Mouse (Mus musculus) hematopoietic stem cell, adult 5-6 weeks (primary cell): ENCODE results near the gene C2cd4a. TPM values are rescaled to one million over a fixed set of nuclear protein-coding genes. Genes with fewer than 3 reads are reported as not detected.

ENCODE experiments used
- ATAC-seq, 2 experiments: fragments of 125-278 bp in 1 of 2; replicated peaks in 1 of 2; 2 replicates each; pipeline ENCODE4 v1.8.0; 2016 to 2017; ENCODE audit warnings: inconsistent platforms in 2 of 2, mild to moderate bottlenecking in 2 of 2, moderate number of reproducible peaks in 2 of 2, low read depth in 1 of 2, moderate TSS enrichment in 1 of 2; ENCODE audit not compliant: low FRiP score in 2 of 2, poor library complexity in 2 of 2, severe bottlenecking in 2 of 2, insufficient read depth in 1 of 2, low TSS enrichment in 1 of 2
- total RNA-seq: library from RNA; stranded (forward); fragments of 172-1452, 232-1000 nt; gene quantifications from 2 replicates; pipeline ENCODE4 v1.2.3, GENCODE M21; 2017

Gene C2cd4a
- total RNA-seq, 1 experiment from 2014 or later: not detected

DNA sequence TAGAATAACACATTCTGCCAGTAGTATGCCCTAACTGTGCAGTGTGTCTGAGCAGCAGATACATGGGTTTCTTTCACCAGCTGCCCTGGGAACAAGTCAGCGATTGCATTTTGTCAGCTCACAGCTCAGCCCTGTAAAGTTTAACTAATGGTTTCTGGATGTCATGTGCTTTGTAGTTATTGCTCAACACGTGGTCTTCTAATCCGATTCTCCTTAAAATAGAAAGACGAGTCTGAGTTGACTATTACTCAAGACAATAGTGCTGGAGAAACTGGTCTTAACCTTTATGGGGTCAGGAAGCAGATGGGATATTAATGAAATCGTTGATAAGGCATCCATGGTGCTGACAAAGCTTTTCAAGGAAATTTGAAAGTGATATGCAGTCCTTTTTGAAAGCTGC lies 10.7 kb upstream of the C2cd4a start:
- no peak for ATAC-seq

GRCm38 (mm10) chr9:67839981-67840859 lies 8.1 kb upstream of the C2cd4a start, which contains the start of gene Vps13c:
TSS of gene Vps13c (plus strand) at chr9:67840396.
- ATAC-seq: peak; percentile 91 to 92

GRCm38 (mm10) chr9:67837311-67837710 lies 5.2 kb upstream of the C2cd4a start:
- no peak for ATAC-seq

GRCm38 (mm10) chr9:67834535-67834934 lies 2.4 kb upstream of the C2cd4a start:
- ATAC-seq: no peak

- ATAC-seq: no peak
Observed at GRCm38 (mm10) chr9:67831359-67832045, 628 bp downstream of the C2cd4a start.

- peak; percentile 34 to 46; a peak in 2 of 4 replicates for ATAC-seq
Observed at GRCm38 (mm10) chr9:67830411-67831358, 1.4 kb downstream of the C2cd4a start.

- no peak; a peak in 2 of 4 replicates for ATAC-seq
Observed at GRCm38 (mm10) chr9:67828182-67828581, 3.9 kb downstream of the C2cd4a start.

DNA sequence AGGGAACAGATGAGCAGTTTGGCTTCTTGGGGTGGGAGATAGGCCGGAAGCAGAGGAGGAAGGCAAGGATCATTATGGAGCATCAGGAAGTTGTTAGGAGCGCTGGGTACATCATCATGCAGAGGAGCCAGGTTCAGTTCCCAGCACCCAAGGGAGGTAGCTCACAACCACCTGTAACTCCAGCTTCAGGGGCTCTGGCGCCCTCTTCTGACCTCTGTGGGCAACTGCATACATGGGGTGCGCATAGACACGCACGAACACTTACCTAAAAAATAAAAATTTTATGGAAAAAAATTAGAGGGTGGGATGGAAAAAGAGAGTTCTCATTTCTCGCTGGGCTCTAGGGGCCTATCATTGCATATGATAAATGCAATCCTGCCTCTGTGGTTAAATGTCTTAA lies 6.6 kb downstream of the C2cd4a start:
- no peak for ATAC-seq

DNA sequence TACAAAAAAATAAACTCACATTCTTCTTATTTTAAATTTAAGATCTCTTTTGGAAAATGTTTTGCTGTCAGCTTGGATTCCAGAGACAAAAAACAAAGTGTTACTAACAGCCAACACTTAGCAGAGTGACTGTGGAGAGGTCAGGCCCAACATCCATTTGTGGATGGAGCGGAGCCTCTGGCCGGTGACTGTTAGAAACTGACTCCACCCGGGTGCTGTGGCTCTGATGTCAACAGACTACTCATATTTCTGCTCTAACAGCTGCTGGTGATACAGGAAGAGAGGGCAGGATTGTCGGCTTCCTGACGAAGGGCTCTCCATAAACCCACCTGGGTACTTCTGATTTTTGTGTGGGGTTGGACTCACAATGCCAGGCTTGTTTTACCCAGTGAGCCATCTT lies 9.0 kb downstream of the C2cd4a start:
- ATAC-seq: 0 out of 4 replicates have a peak, but pooled peaks of 1 of the 2 experiments have one; percentile 14

DNA sequence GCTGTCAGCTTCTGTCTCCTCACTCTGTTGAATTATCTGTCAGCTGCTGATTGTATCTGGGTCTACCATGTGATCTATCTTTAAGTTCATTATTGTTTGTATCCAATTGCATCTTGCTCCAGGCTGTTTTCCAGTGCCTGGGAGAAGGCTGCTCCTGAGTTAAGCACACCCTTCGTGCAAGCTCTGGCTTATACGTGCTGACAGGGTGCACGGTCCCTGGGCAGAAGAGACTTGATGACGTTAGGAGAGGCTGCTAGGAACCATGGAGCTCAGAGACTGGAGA lies 13.5 kb downstream of the C2cd4a start:
- no peak for ATAC-seq

DNA sequence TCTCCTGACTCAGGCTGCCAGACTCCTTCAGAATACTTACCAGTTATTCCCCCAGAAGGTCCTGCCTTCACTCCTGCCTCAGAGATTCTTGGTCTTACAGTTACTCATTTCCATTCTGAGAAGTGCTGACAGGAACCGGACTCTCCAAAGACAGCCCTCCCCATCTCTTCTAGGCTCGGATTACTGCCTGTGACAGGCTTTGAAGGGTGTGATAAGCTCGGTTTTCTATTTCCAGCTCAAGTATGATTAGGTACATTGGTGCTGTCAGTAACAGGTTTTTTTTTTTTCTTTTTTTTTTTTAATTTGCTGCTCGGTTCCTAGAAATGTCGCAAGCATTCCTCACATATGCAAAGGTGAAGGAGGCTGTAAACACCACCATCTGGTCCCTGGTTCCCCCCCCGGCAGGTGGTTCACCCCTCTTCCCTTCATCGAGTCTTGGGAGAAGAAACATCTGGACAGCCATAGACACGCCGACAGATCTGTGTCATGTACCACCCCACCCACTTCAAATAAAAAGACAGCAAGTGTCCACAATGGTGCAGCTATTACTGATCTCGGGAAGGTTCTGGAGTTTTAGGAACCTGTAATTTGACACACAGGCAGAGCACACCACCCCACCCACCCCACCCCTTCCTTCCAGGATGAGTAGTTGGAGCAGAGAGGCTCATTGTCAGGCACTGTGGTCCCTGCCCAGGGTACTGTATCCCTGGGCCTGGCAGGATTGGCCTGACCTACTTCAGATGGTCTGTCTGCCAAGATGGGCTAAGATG lies 14.0 kb downstream of the C2cd4a start:
- ATAC-seq: no peak

- no peak for ATAC-seq
Observed at GRCm38 (mm10) chr9:67816172-67816928, 15.8 kb downstream of the C2cd4a start.

- ATAC-seq: peak; percentile 81 to 88
Observed at GRCm38 (mm10) chr9:67813665-67814337, 18.3 kb downstream of the C2cd4a start.

DNA sequence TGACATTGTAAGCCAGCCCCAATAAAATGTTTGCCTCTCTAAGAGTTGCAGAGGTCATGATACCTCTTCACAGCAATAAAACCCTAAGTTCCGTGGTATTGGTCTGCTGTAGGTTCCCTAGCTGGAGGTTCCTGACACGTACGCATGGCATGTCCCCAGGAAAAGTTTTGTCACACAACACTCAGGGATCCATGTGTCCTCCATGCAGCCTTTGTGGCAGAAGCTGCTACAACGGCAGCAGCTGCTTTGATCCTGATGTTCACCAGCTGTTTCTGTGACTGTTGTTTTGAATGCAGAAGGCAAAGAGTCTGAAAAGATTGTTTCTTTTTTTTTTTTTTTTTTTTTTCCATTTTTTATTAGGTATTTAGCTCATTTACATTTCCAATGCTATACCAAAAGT lies 19.0 kb downstream of the C2cd4a start:
- no peak for ATAC-seq

- ATAC-seq: no peak
Observed at GRCm38 (mm10) chr9:67811116-67811515, 21.0 kb downstream of the C2cd4a start.

- no peak for ATAC-seq
Observed at GRCm38 (mm10) chr9:67810527-67810926, 21.6 kb downstream of the C2cd4a start.
